Mouse (Mus musculus) small intestine, adult 2 months (tissue): ENCODE measurements around the gene Sept8.

Experiments used
- CTCF ChIP-seq: fragments of 200-500 bp; IDR thresholded peaks from 2 replicates; pipeline ENCODE4 v1.5.1; 2012; ENCODE audit warnings: low read depth, mild to moderate bottlenecking, control low read depth, inconsistent platforms, low read length, moderate library complexity, mixed read lengths; ENCODE audit not compliant: insufficient replicate concordance, insufficient read length; ENCODE audit errors: extremely low read depth
- POLR2A ChIP-seq: fragments of 200-500 bp; IDR thresholded peaks from 2 replicates; pipeline ENCODE4 v1.6.1; 2012; ENCODE audit warnings: low read depth, mild to moderate bottlenecking, control low read depth, inconsistent platforms, low read length, moderate library complexity

DNA sequence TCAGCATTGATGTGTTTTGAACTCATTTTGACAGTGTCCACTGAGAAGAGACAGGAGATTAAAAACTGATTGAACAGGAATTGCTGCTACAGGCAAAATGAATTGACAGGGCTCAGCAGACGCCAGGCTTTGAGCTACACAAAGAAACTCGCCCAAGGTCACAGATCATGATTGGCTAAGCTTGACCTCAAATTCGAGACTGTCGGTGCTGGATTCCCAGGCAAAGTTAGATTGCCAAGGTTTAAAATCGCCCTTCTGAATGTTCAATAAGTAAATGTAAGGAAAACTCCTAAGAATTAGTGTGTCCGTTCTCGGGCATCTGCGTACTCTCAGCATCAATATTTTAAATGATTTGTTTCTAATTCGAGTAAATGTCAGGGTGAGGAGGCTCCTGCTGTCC is 29.6 kb upstream of the Sept8 start:
- TF ChIP-seq CTCF (no peak), POLR2A (no peak)
